Mouse (Mus musculus) mouse trophoblast stem cell (cell line): ENCODE measurements around the gene Otx1.

Experiments
- in situ Hi-C, 2 experiments: fragments of 300-500 bp; cut with MseI, MboI; formaldehyde crosslinking; loops; 2 replicates in 1 of 2; 3 replicates in 1 of 2; pipeline ENCODE4 v1.15.1; 2025

Otx1 gene

GRCm38 (mm10) chr11:22002783-22003340 is at the start of gene Otx1:
Otx1 (minus strand) TSS chr11:22002897.
- in situ Hi-C loops = no loop called here

DNA sequence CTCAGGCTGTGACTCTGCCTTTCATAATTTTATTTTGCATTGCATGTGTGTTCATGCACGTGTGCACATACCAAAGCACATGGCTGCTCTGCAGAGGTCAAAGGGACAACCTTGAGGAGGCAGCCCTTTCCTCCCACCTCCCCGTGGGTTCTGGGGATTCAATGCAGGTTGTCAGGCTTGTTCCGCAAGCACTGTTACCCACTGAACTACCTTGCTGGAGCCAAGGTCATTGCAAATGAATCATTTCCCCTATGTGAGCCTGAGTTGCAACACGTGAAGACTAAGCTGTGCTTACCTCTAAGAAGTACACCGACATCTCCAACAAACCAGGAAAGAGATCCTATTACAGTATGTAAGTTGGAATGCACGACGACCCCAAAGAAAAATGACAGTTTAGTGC is 48.2 kb upstream of the Otx1 start:
- in situ Hi-C loops = no loop called here

GRCm38 (mm10) chr11:22039854-22040426 is 37.2 kb upstream of the Otx1 start:
- in situ Hi-C loops = no loop called here

- in situ Hi-C loops = no loop called here
Measured at GRCm38 (mm10) chr11:22034564-22035105, 31.9 kb upstream of the Otx1 start.

DNA sequence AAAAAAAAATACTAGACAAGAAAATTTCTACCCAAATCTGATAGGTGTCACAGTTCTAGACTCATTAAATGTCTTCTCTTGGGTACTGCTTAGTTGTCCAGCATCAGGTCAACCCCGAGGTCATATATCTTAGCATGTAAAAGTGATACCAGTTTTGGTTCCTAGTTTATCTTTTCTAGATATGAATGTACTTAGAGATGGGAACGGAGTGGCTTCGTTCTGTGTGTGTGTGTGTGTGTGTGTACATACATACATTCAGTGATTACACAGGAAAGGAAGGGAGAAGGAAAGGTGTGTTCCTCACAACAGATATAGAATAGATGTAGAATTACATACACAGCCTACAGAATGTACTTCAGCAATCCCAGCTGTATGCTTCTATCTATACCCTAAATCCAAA is 30.9 kb upstream of the Otx1 start:
- in situ Hi-C loops = no loop called here

- in situ Hi-C loops = no loop called here
Measured at GRCm38 (mm10) chr11:22020602-22021001, 17.9 kb upstream of the Otx1 start.

GRCm38 (mm10) chr11:22017444-22017843 is 14.7 kb upstream of the Otx1 start:
- in situ Hi-C loops = no loop called here

GRCm38 (mm10) chr11:22016341-22016740 is 13.6 kb upstream of the Otx1 start:
- in situ Hi-C loops = no loop called here

- in situ Hi-C loops = no loop called here
Measured at GRCm38 (mm10) chr11:22008817-22009216, 6.1 kb upstream of the Otx1 start.

DNA sequence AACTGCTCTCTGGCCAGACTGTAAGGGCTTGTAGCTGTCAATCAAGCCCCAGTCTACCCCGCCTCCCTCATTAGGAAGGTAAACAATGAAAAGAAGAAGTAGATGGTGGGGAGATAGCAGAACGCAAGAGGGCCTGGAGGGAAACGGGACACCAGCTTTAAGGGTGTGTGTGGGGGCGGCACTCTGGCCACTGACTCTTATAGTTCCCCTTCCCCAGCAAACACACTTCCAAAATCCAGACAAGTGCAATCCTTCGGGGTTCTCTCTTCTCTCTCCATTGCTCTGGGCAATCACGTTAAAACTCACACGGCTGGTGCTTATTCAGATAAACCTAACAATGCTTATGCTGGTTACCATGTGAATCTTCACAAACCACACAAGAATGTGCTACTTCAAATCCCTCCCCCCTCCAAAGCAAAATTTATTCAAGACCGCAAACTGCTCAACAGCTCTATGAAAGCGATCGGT is 5.5 kb upstream of the Otx1 start:
- in situ Hi-C loops = no loop called here

DNA sequence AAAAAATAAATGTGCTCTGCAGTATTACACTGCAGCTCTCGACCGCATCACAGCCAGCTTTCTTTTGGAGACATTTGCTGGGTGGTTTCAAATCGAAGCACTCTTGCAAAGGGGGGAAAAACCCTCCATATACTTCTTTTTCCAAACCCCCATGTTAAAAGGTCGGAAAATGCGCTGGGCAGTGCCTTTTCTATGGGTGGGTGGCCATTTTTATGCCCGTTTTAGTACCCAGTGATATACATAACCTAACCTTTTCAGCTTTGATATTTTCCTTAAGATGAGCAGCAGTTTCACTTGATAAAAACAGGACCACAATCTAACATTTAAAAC is 5.0 kb upstream of the Otx1 start:
- in situ Hi-C loops = no loop called here

DNA sequence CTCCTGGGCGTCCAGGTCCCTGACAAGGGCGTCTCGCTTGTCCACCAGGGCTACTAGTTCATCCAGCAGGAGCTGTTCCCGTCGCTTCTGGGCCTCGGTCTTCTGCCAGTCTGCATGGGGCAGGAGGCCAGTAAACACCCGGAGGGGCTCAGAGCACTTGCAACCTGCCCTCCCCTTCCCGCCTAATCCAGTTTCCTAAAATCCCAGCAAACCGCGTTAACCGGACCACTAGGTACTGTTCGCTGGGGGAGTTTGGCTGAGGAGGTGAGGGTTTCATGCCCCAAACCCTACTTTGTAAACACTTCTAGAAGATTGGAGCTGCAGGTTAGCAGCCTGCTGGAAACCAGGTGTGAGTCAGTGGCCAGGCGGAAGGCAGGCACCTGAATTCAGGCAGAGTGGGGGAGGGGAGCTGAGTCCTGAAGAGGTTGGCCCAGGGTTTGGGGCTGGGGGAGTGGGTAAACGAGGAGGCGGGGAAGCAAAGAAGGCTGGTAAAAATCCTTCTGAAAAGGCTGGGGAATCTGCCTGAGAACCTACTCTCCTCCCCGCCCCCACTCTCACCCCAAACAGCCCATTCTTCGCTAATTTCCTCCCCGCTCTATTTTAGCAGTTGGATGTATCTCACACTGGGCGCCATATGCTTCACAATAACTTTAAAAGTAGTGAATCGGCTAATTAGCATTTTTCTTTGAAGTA is 4.5 kb upstream of the Otx1 start:
- in situ Hi-C loops = no loop called here

GRCm38 (mm10) chr11:22006471-22007087 is 3.9 kb upstream of the Otx1 start:
- in situ Hi-C loops = no loop called here

- in situ Hi-C loops = no loop called here
Measured at GRCm38 (mm10) chr11:22005281-22005870, 2.7 kb upstream of the Otx1 start.

GRCm38 (mm10) chr11:22004331-22004841 is 1.7 kb upstream of the Otx1 start:
- in situ Hi-C loops = no loop called here

GRCm38 (mm10) chr11:22003341-22003981 is 764 bp upstream of the Otx1 start:
- in situ Hi-C loops = no loop called here

- in situ Hi-C loops = no loop called here
Measured at GRCm38 (mm10) chr11:22002062-22002782, 475 bp downstream of the Otx1 start.

DNA sequence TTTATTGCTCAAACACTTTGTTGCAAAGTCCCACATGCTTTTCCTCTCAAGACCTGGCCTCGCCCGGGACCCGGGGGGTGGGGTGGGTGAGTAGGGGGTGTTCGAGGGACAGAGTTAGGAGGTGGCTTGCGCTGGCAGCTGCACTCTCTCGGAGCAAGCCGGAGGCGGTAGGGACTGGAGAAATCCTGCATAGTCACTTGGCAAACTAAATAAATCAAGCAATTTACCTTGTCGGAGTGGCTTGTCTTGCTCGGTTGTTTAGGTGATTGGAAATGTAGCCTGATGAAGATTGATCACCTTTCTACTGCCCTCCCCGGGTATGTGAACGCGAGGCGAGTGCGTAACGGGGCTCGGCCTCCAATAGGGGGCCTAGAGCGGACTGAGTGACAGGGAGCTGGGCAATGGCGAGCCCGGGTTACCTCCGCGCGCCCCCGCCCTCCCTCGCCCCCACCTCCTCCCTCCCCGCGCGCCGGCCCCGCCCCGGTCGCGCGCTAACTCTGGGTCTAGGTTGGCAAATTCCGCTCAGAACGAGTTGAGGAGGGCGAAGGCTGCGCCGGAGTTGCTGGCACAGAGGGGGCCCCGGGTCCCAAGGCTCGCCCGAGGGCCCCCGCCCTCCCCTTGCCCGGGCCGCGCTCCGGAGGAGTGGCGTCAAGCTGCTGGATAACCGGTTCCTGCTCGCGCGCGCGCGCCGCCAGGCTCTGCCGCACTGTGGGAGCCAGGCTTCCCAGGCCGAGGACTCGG is 1.2 kb downstream of the Otx1 start:
- in situ Hi-C loops = no loop called here

DNA sequence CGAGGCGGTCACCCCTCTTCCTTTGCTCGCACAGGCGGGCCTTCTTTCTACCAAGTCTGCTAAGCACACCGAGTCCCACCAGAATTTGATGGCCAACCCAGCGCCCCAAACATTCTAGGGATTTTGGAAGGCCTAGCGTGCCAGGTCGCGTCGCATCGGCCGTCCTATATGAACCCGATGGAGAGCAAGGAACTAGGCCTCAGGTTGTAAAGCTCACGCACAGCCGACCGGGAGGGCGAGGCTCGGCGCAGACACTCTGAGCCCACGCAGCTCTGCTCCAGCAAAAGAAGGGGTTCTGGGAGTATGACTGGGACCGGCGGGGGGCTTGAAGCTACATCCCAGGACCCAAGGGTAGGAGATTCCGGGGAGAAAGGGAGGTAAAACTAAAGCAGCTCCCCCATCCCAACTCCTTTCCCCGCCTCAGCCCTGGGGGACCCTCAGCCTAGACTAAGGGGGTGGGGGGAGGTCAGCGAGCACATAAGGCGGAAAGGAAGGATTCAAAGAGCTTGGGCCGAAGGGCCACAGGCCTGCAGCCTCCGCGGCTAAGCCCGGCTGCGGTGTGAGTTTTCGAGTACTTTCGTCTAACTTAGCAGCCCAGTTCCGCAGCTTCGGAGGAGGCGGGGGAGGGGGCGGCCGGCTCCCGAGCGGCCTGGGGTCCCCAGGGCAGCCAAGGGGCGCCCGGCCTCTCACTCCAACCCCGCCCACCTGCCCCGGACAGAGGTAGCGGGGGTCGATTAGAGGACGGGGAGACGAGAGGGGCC is 2.2 kb downstream of the Otx1 start:
- in situ Hi-C loops = no loop called here
